Mouse (Mus musculus) ES-E14 (cell line): ENCODE results near the gene Pard3. TPM values are rescaled to one million over a fixed set of nuclear protein-coding genes. Genes with fewer than 3 reads are reported as not detected.
A peak's percentile ranks its signal among the peaks of the same experiment; 100 is the strongest.

Experiments used
- DNase-seq: peaks from one replicate; pipeline ENCODE4 v3.0.0-alpha.2; 2013; ENCODE audit warnings: low read depth, low spot score
- H3K27ac ChIP-seq: 2 replicates; pipeline ENCODE4 v1.5.1; 2012; ENCODE audit warnings: low read depth, mild to moderate bottlenecking, low read length, moderate library complexity, mixed read lengths; ENCODE audit not compliant: poor library complexity, insufficient read depth, severe bottlenecking
- H3K36me3 ChIP-seq: 2 replicates; pipeline ENCODE4 v1.6.1; 2012; ENCODE audit warnings: mild to moderate bottlenecking, low read length, moderate library complexity, mixed read lengths; ENCODE audit not compliant: control insufficient read depth, poor library complexity, insufficient read depth, severe bottlenecking
- H3K4me1 ChIP-seq, 2 experiments: fragments of 150-350 bp in 1 of 2; sonication (generic) in 1 of 2; 2 replicates each; pipeline ENCODE4 v1.6.1; 2012; ENCODE audit warnings: low read length in 2 of 2, mild to moderate bottlenecking in 1 of 2, mixed read lengths in 1 of 2; ENCODE audit not compliant: control insufficient read depth in 2 of 2, insufficient read depth in 2 of 2, poor library complexity in 1 of 2
- H3K4me3 ChIP-seq, 2 experiments: fragments of 150-350 bp in 1 of 2; sonication (generic) in 1 of 2; 2 replicates each; pipeline ENCODE4 v1.5.1; 2012; ENCODE audit warnings: low read length in 2 of 2, low read depth in 1 of 2, mild to moderate bottlenecking in 1 of 2, mixed read lengths in 1 of 2; ENCODE audit not compliant: insufficient read depth in 1 of 2, poor library complexity in 1 of 2, severe bottlenecking in 1 of 2
- H3K9ac ChIP-seq: 2 replicates; pipeline ENCODE4 v1.6.1; 2012; ENCODE audit warnings: low read depth, mild to moderate bottlenecking, low read length, mixed read lengths; ENCODE audit not compliant: poor library complexity, insufficient read depth, severe bottlenecking
- H3K9me3 ChIP-seq: fragments of 150-350 bp; sonication (generic); 2 replicates; pipeline ENCODE4 v1.6.1; 2012; ENCODE audit warnings: low read depth, mild to moderate bottlenecking, low read length; ENCODE audit not compliant: control insufficient read depth, insufficient read depth
- CHD2 ChIP-seq: IDR thresholded peaks from 2 replicates; pipeline ENCODE4 v1.6.1; 2014; ENCODE audit warnings: mild to moderate bottlenecking, low read depth, low read length, inconsistent platforms
- HCFC1 ChIP-seq: IDR thresholded peaks from 2 replicates; pipeline ENCODE4 v1.6.1; 2012; ENCODE audit warnings: low read length, inconsistent platforms, borderline replicate concordance; ENCODE audit not compliant: insufficient read depth
- MAFK ChIP-seq: IDR thresholded peaks from 2 replicates; pipeline ENCODE4 v1.6.1; 2014; ENCODE audit warnings: mild to moderate bottlenecking, low read depth, low read length, inconsistent platforms; ENCODE audit not compliant: insufficient read depth
- ZC3H11A ChIP-seq: IDR thresholded peaks from 2 replicates; pipeline ENCODE4 v1.6.1; 2012; ENCODE audit warnings: low read depth, mild to moderate bottlenecking, inconsistent platforms, low read length, borderline replicate concordance
- ZNF384 ChIP-seq: IDR thresholded peaks from 2 replicates; pipeline ENCODE4 v1.6.1; 2012; ENCODE audit warnings: low read depth, low read length, inconsistent platforms
- in situ Hi-C, 2 experiments: fragments of 600-800 bp; cut with MboI; formaldehyde crosslinking; loops; one replicate each; pipeline ENCODE4 v1.15.1; 2025; ENCODE audit warnings: low sequenced_read_pairs in 2 of 2, inconsistent platforms in 1 of 2; ENCODE audit not compliant: unreplicated experiment in 2 of 2
- total RNA-seq: library from RNA; depleted of rRNA; stranded (reverse); fragments of 300-350 nt; gene quantifications from 2 replicates; pipeline ENCODE4 v1.2.3, GENCODE M21; 2012

Pard3 gene
- total RNA-seq, 1 experiment: 30.2 TPM

DNA sequence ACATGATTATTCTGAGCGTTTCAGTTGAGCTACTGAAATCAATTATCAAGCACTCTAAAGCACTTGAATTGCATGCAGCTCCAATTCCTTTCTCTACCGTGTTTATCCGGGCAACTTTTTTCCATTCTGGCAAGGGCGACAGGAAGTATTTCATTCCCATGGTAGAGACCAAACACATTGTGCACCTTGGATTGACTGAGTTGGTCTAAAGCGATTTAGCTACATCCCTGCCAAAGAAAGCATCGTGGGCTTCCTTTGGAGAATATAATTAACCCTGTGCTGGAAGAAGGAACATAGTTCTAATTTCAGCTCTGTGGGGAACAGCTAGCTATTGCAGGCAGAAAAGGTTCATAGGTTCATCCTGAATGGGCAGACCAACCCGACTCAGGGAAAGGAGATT is 480.0 kb downstream of the Pard3 start:
- no peaks in the 10 kb centered on the region for H3K36me3 ChIP-seq
- in situ Hi-C loops: no loop called here
- H3K4me1 ChIP-seq: no peaks in the 10 kb centered on the region
- no peak overlapping the region for H3K27ac ChIP-seq
- TF ChIP-seq MAFK (no peak), HCFC1 (no peak), ZC3H11A (no peak), CHD2 (no peak), ZNF384 (no peak)
- no peak for DNase-seq
- no peaks in the 10 kb centered on the region for H3K9me3 ChIP-seq
- H3K4me3 ChIP-seq: no peak overlapping the region
- H3K9ac ChIP-seq: no peak overlapping the region

DNA sequence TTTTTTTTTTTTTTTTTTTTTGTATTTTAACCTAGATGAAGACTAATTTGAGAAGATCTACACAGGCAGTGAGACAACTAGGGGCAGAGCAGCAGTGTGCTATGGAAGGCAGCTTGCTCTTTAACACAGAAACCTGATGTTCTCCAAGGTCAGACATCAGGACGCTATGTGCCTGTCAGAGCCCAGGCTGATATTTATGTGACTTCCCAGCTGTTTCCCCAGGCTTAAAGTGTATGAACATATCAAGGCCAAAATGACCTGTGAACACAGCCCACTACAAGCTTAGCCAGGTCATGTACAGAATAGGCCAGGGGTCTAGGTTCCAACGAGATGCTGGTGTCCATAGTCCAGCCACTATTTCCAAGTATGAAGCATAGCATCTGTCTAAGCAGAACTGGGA is 482.5 kb downstream of the Pard3 start:
- in situ Hi-C loops: no loop called here
- no peak overlapping the region for H3K9ac ChIP-seq
- H3K27ac ChIP-seq: no peak overlapping the region
- TF ChIP-seq ZC3H11A (no peak), ZNF384 (no peak), CHD2 (no peak), MAFK (no peak)
- H3K36me3 ChIP-seq: no peaks in the 10 kb centered on the region
- H3K4me1 ChIP-seq: no peaks in the 10 kb centered on the region; a peak in 1 of 4 replicates
- H3K9me3 ChIP-seq: no peaks in the 10 kb centered on the region
- no peak overlapping the region for H3K4me3 ChIP-seq
- no peak for DNase-seq

DNA sequence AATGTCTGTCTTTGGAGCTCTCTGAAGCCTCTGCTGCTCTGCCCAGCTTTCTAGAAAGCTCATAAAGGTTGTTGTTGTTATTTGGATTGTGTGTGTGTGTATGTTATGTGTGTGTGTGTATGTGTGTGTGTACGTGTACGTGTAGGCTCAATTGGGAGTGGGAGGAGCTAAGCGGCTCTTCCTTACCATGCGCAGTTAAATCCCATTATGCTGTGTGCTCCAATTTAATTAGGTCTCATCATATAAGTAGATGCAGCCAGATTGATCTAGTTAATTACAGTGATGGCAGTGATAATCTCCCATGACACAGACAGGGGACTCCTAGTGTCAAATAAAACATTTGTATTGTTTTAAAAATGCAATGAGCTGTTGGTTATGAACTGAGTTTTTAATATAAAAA is 487.2 kb downstream of the Pard3 start:
- Histone ChIP-seq H3K4me1 (no peaks in the 10 kb centered on the region; a peak in 1 of 4 replicates), H3K4me3 (no peak overlapping the region), H3K9ac (no peak overlapping the region), H3K27ac (no peak overlapping the region), H3K36me3 (no peaks in the 10 kb centered on the region), H3K9me3 (no peaks in the 10 kb centered on the region)
- TF ChIP-seq ZC3H11A (no peak), MAFK (no peak), CHD2 (no peak), ZNF384 (no peak), HCFC1 (no peak)
- in situ Hi-C loops: no loop called here
- DNase-seq: no peak

DNA sequence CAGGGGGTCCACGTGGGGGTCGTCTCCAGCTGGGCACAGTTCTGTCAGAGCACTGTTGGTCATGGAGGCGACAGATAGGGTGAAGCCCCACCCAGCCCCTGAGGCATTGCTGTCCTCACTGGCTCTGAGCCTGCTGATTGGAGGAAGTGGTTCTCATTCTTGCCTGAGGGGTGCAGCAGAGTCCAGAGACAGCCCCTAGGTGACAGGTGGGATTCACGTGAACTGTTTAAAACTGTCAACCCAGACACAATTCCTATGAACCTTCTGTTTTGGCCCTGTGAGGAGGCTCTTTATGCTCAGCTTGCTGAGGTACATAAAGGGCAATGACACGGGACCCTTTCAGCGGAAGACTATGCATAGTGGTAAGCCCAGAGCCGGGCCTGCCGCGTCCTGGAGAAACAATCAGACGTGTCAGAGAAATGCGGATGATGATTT is 488.5 kb downstream of the Pard3 start:
- in situ Hi-C loops: no loop called here
- Histone ChIP-seq H3K36me3 (no peaks in the 10 kb centered on the region), H3K4me3 (no peak overlapping the region), H3K9me3 (no peaks in the 10 kb centered on the region), H3K4me1 (no peaks in the 10 kb centered on the region; a peak in 1 of 4 replicates), H3K9ac (no peak overlapping the region), H3K27ac (no peak overlapping the region)
- DNase-seq: peak; percentile 30
- TF ChIP-seq MAFK: no peak
- no peak for TF ChIP-seq CHD2
- TF ChIP-seq HCFC1: no peak
- TF ChIP-seq ZNF384: no peak
- no peak for TF ChIP-seq ZC3H11A

DNA sequence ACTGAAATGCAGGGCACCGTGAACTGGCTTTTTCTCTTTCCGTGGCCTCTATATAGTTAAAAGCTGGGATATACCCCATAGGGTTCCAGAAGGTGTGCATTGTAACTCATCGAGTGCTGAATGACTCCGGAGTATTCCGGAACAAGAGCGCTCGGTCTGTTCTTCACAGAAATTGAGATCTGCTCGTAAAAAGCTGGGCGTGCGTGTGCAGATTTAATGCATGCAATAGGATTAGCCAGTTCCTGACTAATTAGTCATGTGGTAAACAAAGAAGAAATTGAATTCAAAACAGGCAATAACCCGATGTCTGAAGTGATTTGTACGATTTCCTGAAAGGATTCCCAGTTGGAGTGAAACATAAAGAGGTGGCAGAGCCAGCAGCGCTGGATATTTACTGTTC is 489.1 kb downstream of the Pard3 start:
- no peaks in the 10 kb centered on the region; a peak in 1 of 4 replicates for H3K4me1 ChIP-seq
- TF ChIP-seq HCFC1 (no peak), CHD2 (no peak), ZC3H11A (no peak), MAFK (no peak), ZNF384 (no peak)
- no peak for DNase-seq
- H3K9me3 ChIP-seq: no peaks in the 10 kb centered on the region
- in situ Hi-C loops: no loop called here
- H3K4me3 ChIP-seq: no peak overlapping the region
- no peak overlapping the region for H3K27ac ChIP-seq
- no peaks in the 10 kb centered on the region for H3K36me3 ChIP-seq
- no peak overlapping the region for H3K9ac ChIP-seq
